Mouse (Mus musculus) liver, embryonic 11.5 days (tissue): ENCODE measurements around the gene Elmod3. TPM values are rescaled to one million over a fixed set of nuclear protein-coding genes. Genes with fewer than 3 reads are reported as not detected.

Experiments used
- ATAC-seq: fragments of 200-750 bp; cut with Nextera tagmentation; replicated peaks from 2 replicates; pipeline ENCODE4 v1.8.0; 2017; ENCODE audit warnings: moderate number of reproducible peaks, mild to moderate bottlenecking, moderate TSS enrichment, moderate library complexity; ENCODE audit not compliant: low FRiP score
- DNase-seq: peaks from one replicate; pipeline ENCODE4 v3.0.0-alpha.2; 2017; ENCODE audit warnings: low spot score
- H3K27ac ChIP-seq: fragments of 300-500 bp; sonication (generic); 2 replicates; pipeline ENCODE4 v1.5.1; 2014; ENCODE audit warnings: mild to moderate bottlenecking, low read depth, low read length, control low read depth
- H3K27me3 ChIP-seq: fragments of 300-500 bp; sonication (generic); replicated peaks from 2 replicates; pipeline ENCODE4 v1.6.1; 2014; ENCODE audit warnings: low read length, mixed read lengths; ENCODE audit not compliant: control insufficient read depth, insufficient read depth
- H3K36me3 ChIP-seq: fragments of 300-500 bp; sonication (generic); 2 replicates; pipeline ENCODE4 v1.6.1; 2014; ENCODE audit warnings: mild to moderate bottlenecking, low read length, moderate library complexity, mixed read lengths; ENCODE audit not compliant: control insufficient read depth, insufficient read depth
- H3K4me1 ChIP-seq: fragments of 300-500 bp; sonication (generic); replicated peaks from 2 replicates; pipeline ENCODE4 v1.6.1; 2014; ENCODE audit warnings: low read length, mixed read lengths; ENCODE audit not compliant: control insufficient read depth, insufficient read depth
- H3K4me2 ChIP-seq: fragments of 300-500 bp; sonication (generic); 2 replicates; pipeline ENCODE4 v1.6.1; 2014; ENCODE audit warnings: mild to moderate bottlenecking, control low read depth, moderate library complexity
- H3K4me3 ChIP-seq: fragments of 300-500 bp; sonication (generic); 2 replicates; pipeline ENCODE4 v1.5.1; 2014; ENCODE audit warnings: low read depth, low read length, control low read depth
- H3K9ac ChIP-seq: fragments of 300-500 bp; sonication (generic); 2 replicates; pipeline ENCODE4 v1.6.1; 2014; ENCODE audit warnings: low read depth, low read length, control low read depth
- H3K9me3 ChIP-seq: fragments of 300-500 bp; sonication (generic); 2 replicates; pipeline ENCODE4 v1.6.1; 2016; ENCODE audit warnings: low read length, inconsistent platforms, mixed read lengths; ENCODE audit not compliant: control insufficient read depth
- WGBS: fragments of 180-500 bp; shearing (Covaris S2); extraction: QIAGEN DNeasy Blood & Tissue Kit; methylation state at CpG from one replicate; pipeline ENCODE4 v1.1.7; 2014; 5-methylcytosine and 5-hydroxymethylcytosine counted together
- polyA plus RNA-seq: library from polyadenylated mRNA; unstranded; fragments of >200 nt; fragmentation: Nextera tagmentation; extraction: Ambion mirVana; gene quantifications from 2 replicates; pipeline ENCODE4 v1.2.1, GENCODE M21; 2014

Gene Elmod3
- polyA plus RNA-seq, 1 experiment from 2014 or later = 12.3 TPM

- H3K36me3 ChIP-seq = no peaks in the 10 kb centered on the region
- DNase-seq = peak; percentile 74
- H3K27me3 ChIP-seq = no peaks in the 10 kb centered on the region
- peak overlapping the region; percentile 60 for H3K27ac ChIP-seq
- peak overlapping the region; percentile 62 for H3K4me2 ChIP-seq
- peak; percentile 81 for ATAC-seq
- 16% methylated on average over 27 of the region's 27 CpGs for WGBS
- peak overlapping the region; percentile 73 for H3K9ac ChIP-seq
- H3K4me1 ChIP-seq = peaks cover 32% of the 10 kb centered on the region
- peak overlapping the region; percentile 48 for H3K4me3 ChIP-seq
- no peaks in the 10 kb centered on the region for H3K9me3 ChIP-seq
Observed at GRCm38 (mm10) chr6:72552171-72553078, 45.8 kb downstream of the Elmod3 start.

GRCm38 (mm10) chr6:72550503-72551100 is 47.6 kb downstream of the Elmod3 start:
- no peak overlapping the region for H3K4me3 ChIP-seq
- no peak overlapping the region for H3K9ac ChIP-seq
- 60% methylated on average over 10 of the region's 10 CpGs for WGBS
- no peaks in the 10 kb centered on the region for H3K36me3 ChIP-seq
- H3K9me3 ChIP-seq = no peaks in the 10 kb centered on the region
- H3K4me1 ChIP-seq = peaks cover 32% of the 10 kb centered on the region
- H3K27ac ChIP-seq = no peak overlapping the region
- no peak for DNase-seq
- no peaks in the 10 kb centered on the region for H3K27me3 ChIP-seq
- no peak for ATAC-seq
- H3K4me2 ChIP-seq = no peak overlapping the region; the same call in 1 of the 2 replicates

GRCm38 (mm10) chr6:72550025-72550424 is 48.2 kb downstream of the Elmod3 start:
- no peaks in the 10 kb centered on the region for H3K27me3 ChIP-seq
- peaks cover 32% of the 10 kb centered on the region for H3K4me1 ChIP-seq
- no peak for ATAC-seq
- no peak overlapping the region for H3K4me3 ChIP-seq
- no peak for DNase-seq
- 54% methylated on average over 6 of the region's 6 CpGs for WGBS
- no peaks in the 10 kb centered on the region for H3K9me3 ChIP-seq
- H3K4me2 ChIP-seq = peak overlapping the region; percentile 24; the same call in 1 of the 2 replicates
- H3K27ac ChIP-seq = no peak overlapping the region
- no peak overlapping the region; the same call in 1 of the 2 replicates for H3K9ac ChIP-seq
- no peaks in the 10 kb centered on the region for H3K36me3 ChIP-seq

- H3K27ac ChIP-seq = no peak overlapping the region; the same call in 1 of the 2 replicates
- ATAC-seq (peak; percentile 70), DNase-seq (peak; percentile 57)
- peak overlapping the region; percentile 15 for H3K9ac ChIP-seq
- peaks cover 35% of the 10 kb centered on the region for H3K4me1 ChIP-seq
- WGBS = 32% methylated on average over 9 of the region's 9 CpGs
- no peaks in the 10 kb centered on the region for H3K36me3 ChIP-seq
- H3K27me3 ChIP-seq = no peaks in the 10 kb centered on the region
- 0 out of 2 replicates have a peak overlapping the region, but pooled peaks have one; percentile 1 for H3K4me3 ChIP-seq
- peak overlapping the region; percentile 46 for H3K4me2 ChIP-seq
- H3K9me3 ChIP-seq = no peaks in the 10 kb centered on the region
Observed at GRCm38 (mm10) chr6:72549041-72549580, 49.1 kb downstream of the Elmod3 start.

GRCm38 (mm10) chr6:72547862-72548261 is 50.4 kb downstream of the Elmod3 start:
- Histone ChIP-seq H3K27me3 (no peaks in the 10 kb centered on the region), H3K4me3 (no peak overlapping the region), H3K4me1 (peaks cover 33% of the 10 kb centered on the region), H3K4me2 (no peak overlapping the region), H3K9ac (no peak overlapping the region), H3K36me3 (no peaks in the 10 kb centered on the region), H3K27ac (no peak overlapping the region), H3K9me3 (no peaks in the 10 kb centered on the region)
- ATAC-seq (no peak), DNase-seq (no peak)
- 88% methylated on average over 3 of the region's 3 CpGs for WGBS

- ATAC-seq (no peak), DNase-seq (no peak)
- Histone ChIP-seq H3K27me3 (no peaks in the 10 kb centered on the region), H3K4me2 (no peak overlapping the region), H3K9ac (no peak overlapping the region), H3K27ac (no peak overlapping the region), H3K36me3 (no peaks in the 10 kb centered on the region), H3K9me3 (no peaks in the 10 kb centered on the region), H3K4me1 (peaks cover 30% of the 10 kb centered on the region), H3K4me3 (no peak overlapping the region)
- WGBS = 92% methylated on average over 2 of the region's 2 CpGs
Observed at GRCm38 (mm10) chr6:72547121-72547520, 51.1 kb downstream of the Elmod3 start.

- no peak overlapping the region for H3K4me2 ChIP-seq
- H3K9me3 ChIP-seq = no peaks in the 10 kb centered on the region
- H3K27ac ChIP-seq = no peak overlapping the region
- H3K9ac ChIP-seq = no peak overlapping the region
- DNase-seq = no peak
- H3K27me3 ChIP-seq = no peaks in the 10 kb centered on the region
- no peak overlapping the region for H3K4me3 ChIP-seq
- H3K36me3 ChIP-seq = no peaks in the 10 kb centered on the region
- 70% methylated on average over 7 of the region's 7 CpGs for WGBS
- H3K4me1 ChIP-seq = peaks cover 20% of the 10 kb centered on the region
- ATAC-seq = no peak
Observed at GRCm38 (mm10) chr6:72545377-72545776, 52.8 kb downstream of the Elmod3 start.

- Histone ChIP-seq H3K27me3 (no peaks in the 10 kb centered on the region), H3K4me2 (peak within 1 kb of the TSS; percentile 81), H3K36me3 (no peaks in the 10 kb centered on the region), H3K9ac (peak within 1 kb of the TSS; percentile 69), H3K27ac (peak within 1 kb of the TSS; percentile 46; the same call in 1 of the 2 replicates), H3K9me3 (no peaks in the 10 kb centered on the region), H3K4me3 (peak within 1 kb of the TSS; percentile 48), H3K4me1 (peaks cover 11% of the 10 kb centered on the region)
- DNase-seq = peak; percentile 65
- peak; percentile 49; the same call in 1 of the 2 replicates for ATAC-seq
- 4% methylated on average over 23 of the region's 23 CpGs for WGBS
Observed at GRCm38 (mm10) chr6:72544283-72544987, 53.8 kb downstream of the Elmod3 start, which contains the start of gene Capg. TSS of gene Capg (plus strand) at chr6:72544391.
